Mouse (Mus musculus) inflammation-experienced regulatory T-cells, adult 6 months (primary cell): ENCODE data around the gene Grm7. TPM values are rescaled to one million over a fixed set of nuclear protein-coding genes. Genes with fewer than 3 reads are reported as not detected.

ENCODE experiments used
- ATAC-seq: one replicate; pipeline ENCODE4 v1.8.0; 2017
- polyA plus RNA-seq, 3 experiments: library from polyadenylated mRNA; unstranded; fragments of 100-300 nt; shearing (Covaris generic); gene quantifications; one replicate each; pipeline ENCODE4 v1.2.1; 2017

The Grm7 gene
- polyA plus RNA-seq, 3 experiments from 2014 or later: not detected

- no peak for ATAC-seq
Observed at GRCm38 (mm10) chr6:111584851-111585250, 939.5 kb downstream of the Grm7 start.

DNA sequence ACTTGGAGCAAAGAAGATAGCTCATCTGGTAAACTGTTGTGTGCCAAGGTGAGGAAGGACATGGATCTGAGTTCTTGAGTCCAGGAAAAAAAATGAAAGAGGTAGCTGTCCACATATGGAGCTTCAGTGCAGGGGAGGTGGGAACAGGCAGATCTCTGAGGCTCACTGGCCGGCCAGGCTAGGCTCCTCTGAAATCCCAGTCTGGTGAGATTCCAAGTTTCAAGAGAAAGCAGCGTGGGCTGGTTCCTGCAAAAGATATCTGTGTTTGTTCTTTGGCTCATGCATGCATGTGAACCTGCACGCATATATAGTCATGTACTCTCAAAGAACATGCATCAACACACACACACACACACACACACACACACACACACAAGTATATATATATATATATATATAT is 942.2 kb downstream of the Grm7 start:
- ATAC-seq: no peak

- no peak for ATAC-seq
Observed at GRCm38 (mm10) chr6:111601892-111602654, 956.7 kb downstream of the Grm7 start.

- no peak for ATAC-seq
Observed at GRCm38 (mm10) chr6:111610396-111610795, 965.0 kb downstream of the Grm7 start.

GRCm38 (mm10) chr6:111613834-111614233 is 968.5 kb downstream of the Grm7 start:
- no peak for ATAC-seq
